Mouse (Mus musculus) liver, postnatal 0 days (tissue): ENCODE measurements around the gene Golga4.

Experiments used
- CTCF ChIP-seq: sonication (generic); IDR thresholded peaks from 2 replicates; pipeline ENCODE4 v1.5.1; 2016; ENCODE audit warnings: antibody characterized with exemption, low read depth
- EP300 ChIP-seq: IDR thresholded peaks from 2 replicates; pipeline ENCODE4 v1.6.1; 2016; ENCODE audit warnings: antibody characterized with exemption, low read depth, mild to moderate bottlenecking

DNA sequence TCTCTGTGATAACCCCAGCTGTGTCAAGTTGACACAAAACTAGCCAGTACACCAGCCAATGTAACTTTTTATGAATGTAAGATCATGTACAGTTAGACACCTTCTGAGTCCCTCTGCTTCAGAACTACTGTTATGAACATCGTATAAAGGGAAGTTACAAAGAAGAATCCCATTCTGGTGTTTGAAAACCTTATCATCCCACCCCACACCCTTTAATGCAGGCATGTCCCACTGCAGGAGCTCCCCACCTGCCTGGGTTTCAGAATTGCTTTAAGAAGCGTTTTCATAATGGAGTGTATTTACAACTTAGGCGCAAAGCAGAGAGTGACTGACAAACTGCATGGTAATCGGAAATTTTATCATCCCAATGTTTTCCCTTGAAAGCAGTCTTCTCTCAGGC, 14.9 kb upstream of the Golga4 start:
- TF ChIP-seq CTCF (no peak), EP300 (no peak)
